Mouse (Mus musculus): ENCODE results near the gene Krtap19-4.

Gene Krtap19-4

GRCm38 (mm10) chr16:88884989-88885388, at the start of gene Krtap19-4:
TSS of gene Krtap19-4 (minus strand) at chr16:88885089.
- DNase-seq (ENCODE audit: low read depth), result no peak

GRCm38 (mm10) chr16:88932165-88932564, 47.3 kb upstream of the Krtap19-4 start, which contains the start of gene Krtap19-9b:
TSS of gene Krtap19-9b (minus strand) at chr16:88932265.
- no peak for DNase-seq (ENCODE audit: low read depth)

GRCm38 (mm10) chr16:88896357-88896756, 11.5 kb upstream of the Krtap19-4 start, which contains the start of gene Krtap19-5:
TSS of gene Krtap19-5 (minus strand) at chr16:88896457.
- no peak for DNase-seq (ENCODE audit: low read depth)

GRCm38 (mm10) chr16:88886870-88887269, 2.0 kb upstream of the Krtap19-4 start:
- DNase-seq (ENCODE audit: low read depth), result no peak

- no peak for DNase-seq (ENCODE audit: low read depth)
These were observed 7.0 kb downstream of the Krtap19-4 start, which contains the start of gene Krtap19-3 for GRCm38 (mm10) chr16:88877938-88878337. TSS of gene Krtap19-3 (minus strand) at chr16:88878038.

- DNase-seq (ENCODE audit: low read depth), result no peak
These were observed 10.7 kb downstream of the Krtap19-4 start, which contains the start of gene Krtap19-2 for GRCm38 (mm10) chr16:88874169-88874568. TSS of gene Krtap19-2 (minus strand) at chr16:88874269.

- no peak for DNase-seq (ENCODE audit: low read depth)
These were observed 15.6 kb downstream of the Krtap19-4 start, which contains the start of gene Krtap19-1 for GRCm38 (mm10) chr16:88869311-88869710. TSS of gene Krtap19-1 (minus strand) at chr16:88869411.

- no peak for DNase-seq (ENCODE audit: low read depth)
These were observed 19.9 kb downstream of the Krtap19-4 start for GRCm38 (mm10) chr16:88864887-88865407.

GRCm38 (mm10) chr16:88851450-88851849, 33.4 kb downstream of the Krtap19-4 start:
- no peak for DNase-seq (ENCODE audit: low read depth)

GRCm38 (mm10) chr16:88848558-88848957, 36.3 kb downstream of the Krtap19-4 start:
- DNase-seq (ENCODE audit: low read depth), result no peak

- no peak for DNase-seq (ENCODE audit: low read depth)
These were observed 37.5 kb downstream of the Krtap19-4 start for GRCm38 (mm10) chr16:88847363-88847762.
